Mouse (Mus musculus): ENCODE results near the gene Shh. TPM values are rescaled to one million over a fixed set of nuclear protein-coding genes. Genes with fewer than 3 reads are reported as not detected.

Shh gene
- total RNA-seq, 4 experiments from 2014 or later, result 2.9 to 4.3 (median 3.3) TPM

Other genes starting within 250 kb of the Shh start
- gene Cnpy1, start 221.4 kb downstream of the Shh start, total RNA-seq (2022), result under 1 TPM in 1 of 4 experiments, not detected in 3; 0.17 TPM
- gene Rbm33, start 150.1 kb downstream of the Shh start, total RNA-seq (2022), result 10 to 100 TPM; 60.1 to 69.3 (median 65.6) TPM

Measured in left cerebral cortex, adult 8-10 months (tissue).